Mouse (Mus musculus): ENCODE data around the gene Ubald2.
"Not testable (repeated sequence)": the region's sequence is repeated elsewhere in the genome, so short reads cannot be mapped to it uniquely, and the experiment has no call there.

The Ubald2 gene

DNA sequence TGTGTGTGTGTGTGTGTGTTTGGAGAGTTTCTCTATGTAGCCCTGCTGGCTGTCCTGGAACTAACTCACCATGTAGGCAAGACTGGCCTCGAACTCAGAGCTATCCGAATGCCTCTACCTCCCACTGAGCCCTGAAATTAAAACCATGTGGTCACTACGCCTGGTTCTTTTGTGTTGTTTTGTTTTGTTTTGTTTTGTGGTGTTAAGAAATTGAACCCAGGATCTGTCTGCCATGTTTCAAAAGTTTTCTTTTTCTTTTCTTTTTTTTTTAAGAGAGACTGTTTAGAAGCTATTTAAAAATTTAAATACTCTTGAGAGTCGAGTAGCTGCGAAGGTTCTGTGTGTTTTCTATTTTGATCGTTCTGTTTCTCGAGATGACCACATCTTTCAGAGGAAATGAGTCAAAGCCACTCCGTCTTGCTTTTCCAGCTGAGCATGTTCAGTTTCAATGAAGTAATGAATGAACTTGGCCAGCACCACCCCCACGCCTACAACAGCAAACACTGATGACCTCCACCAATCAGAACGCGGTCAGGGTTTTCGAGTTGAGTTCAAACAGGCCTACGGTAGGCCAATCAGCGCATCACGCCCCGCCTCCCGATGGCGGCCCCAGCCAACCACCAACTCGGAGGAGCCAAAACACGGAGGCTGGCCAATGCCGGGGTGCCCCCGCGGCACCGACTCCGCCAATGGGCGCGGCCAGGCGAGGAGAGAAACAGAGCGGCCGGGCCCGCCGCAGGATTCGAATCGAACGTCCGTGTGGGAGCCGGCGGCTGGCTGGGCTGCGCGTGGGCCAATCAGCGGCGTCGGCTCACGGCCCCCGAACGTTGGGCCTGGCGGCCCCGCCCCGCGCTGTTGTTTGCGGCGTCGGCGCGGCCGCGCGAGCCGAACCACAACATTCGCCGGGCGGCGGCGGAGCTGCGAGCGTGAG lies at the start of gene Ubald2:
TSS of gene Ubald2 (plus strand) at position 739 of the 931 bp plus-strand sequence.
- peak; percentile 99 to 100 for DNase-seq

DNA sequence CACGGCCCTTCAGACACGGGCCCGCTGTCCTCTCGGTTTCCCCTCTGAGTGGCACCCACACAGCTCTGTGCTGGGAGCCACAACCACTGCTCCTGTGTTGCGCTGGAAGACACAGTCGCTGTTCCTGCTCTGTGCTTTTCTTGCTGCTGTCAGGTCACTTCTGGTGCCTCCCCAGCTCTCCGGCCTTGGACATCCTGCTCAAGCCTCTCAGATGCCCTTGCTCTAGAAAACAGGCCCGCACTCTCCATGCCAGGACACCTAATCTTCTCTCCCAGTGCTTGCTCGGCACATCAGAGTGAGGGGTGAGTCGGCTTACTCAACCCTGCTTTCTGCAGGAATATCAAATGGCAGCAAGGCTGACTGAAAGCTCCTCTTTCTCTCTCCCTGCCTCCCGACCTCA lies 49.7 kb upstream of the Ubald2 start:
- DNase-seq, result no peak

DNA sequence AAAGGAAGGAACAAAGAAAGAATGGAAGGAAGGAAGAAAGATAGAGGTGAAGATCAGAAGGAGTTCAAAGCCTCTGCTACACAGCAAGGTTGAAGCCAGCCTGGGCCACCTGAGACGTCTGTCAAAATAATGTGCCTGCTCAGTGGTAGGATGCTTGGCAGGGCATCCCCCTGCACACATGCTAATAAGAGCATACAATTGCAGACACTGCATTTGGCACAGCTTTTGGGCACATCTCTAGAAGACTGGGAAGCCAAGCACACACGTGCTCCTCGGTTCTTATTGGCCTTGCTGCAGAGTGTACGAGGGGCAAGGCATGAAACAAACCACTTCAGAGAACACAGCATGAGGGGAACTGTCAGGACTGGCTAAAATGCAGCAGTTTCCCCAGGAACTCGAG lies 47.9 kb upstream of the Ubald2 start:
- no peak for DNase-seq

DNA sequence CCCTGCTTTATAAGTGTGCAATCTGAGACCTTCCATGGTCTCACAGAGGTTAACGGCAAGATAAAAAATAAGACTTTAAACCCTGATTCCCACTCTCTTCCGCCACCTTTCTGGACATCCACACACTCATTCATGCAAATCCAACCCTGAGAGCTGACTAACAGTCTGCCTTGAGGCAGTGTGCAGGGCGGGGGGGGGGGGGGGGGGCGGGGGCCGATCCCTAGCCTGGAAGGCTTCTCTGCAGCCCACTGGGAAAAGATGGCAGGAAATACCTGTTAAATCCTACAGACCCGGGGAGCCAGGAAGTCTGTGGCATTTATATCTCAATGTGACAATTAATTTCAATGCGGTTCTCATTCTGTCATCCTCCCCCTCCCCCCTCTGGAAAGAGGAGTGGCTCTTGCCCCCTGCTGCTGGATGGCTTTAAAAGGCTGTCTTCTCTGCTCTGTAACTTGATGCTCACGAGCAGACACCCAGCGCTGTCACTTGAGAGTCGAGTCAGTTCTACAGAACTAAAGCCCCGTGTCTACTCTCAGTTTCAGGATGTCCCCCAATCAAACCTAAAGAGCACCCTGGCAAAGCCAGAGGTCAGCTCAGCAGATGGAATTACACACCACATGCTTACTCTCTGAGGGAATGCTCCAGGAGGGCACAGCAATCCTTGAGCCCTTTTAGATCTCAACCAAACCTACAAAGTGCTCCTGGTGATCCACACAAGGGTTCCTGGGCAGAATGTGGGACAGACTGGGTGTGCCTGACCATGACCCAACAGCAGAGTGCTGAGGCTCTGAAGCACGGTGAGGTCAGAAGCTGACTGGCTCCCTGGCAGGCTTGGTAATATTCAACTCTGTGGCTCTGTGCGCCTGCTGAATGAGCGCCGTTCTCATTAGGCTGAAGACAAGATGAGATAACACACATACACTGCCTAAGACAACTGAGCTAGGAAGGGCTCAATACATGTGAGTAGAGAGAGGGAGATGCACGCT lies 46.5 kb upstream of the Ubald2 start:
- peak; percentile 27 to 55 for DNase-seq

DNA sequence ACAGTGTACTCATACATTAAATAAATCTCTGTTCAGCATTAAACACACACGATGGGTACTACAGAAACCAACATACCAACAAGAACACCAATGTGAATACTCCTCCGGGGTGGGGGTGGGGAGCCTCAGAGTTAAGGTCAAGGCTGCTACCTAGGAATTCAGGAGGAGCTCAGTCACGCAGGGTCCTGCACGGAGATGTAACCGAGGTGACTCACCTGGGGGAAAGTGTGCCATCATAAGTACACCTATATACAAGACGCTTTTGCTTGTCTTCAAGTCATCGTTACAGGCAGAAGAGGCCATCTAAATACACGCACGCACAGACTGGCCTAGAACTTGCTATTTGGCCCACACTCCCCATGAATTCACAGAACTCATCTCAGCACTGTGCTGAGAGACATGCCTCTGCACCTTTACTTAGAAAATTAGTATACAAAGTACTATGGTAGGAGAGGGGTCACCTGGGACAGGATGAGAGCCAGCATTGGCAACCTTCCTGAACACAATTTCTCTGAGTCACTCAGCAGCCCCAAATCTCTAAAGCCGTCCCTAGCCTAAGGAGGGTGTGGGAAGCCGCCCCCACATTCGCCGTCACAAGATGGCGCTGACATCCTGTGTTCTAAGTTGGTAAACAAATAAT lies 44.9 kb upstream of the Ubald2 start:
- DNase-seq, result peak; percentile 38 to 63

DNA sequence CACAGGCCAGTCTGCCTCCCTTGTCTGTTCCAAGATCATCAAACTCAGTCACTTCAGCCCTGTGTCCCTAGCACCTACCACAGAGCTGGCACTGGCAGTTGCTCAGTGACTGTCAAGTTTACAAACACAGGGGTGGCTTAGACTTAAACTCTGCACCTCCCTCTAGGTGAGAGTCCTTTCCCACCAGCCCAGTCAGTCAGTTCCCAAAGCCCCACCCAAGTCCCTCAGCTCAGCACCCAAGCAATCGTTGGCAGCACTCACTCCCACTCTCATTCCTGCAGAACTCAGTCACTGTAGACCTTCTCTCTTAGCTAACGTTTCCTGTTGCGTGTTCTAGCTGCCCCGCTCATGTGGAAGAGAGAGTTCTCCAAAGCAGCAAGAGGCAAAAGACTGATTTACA lies 39.1 kb upstream of the Ubald2 start:
- DNase-seq, result no peak

DNA sequence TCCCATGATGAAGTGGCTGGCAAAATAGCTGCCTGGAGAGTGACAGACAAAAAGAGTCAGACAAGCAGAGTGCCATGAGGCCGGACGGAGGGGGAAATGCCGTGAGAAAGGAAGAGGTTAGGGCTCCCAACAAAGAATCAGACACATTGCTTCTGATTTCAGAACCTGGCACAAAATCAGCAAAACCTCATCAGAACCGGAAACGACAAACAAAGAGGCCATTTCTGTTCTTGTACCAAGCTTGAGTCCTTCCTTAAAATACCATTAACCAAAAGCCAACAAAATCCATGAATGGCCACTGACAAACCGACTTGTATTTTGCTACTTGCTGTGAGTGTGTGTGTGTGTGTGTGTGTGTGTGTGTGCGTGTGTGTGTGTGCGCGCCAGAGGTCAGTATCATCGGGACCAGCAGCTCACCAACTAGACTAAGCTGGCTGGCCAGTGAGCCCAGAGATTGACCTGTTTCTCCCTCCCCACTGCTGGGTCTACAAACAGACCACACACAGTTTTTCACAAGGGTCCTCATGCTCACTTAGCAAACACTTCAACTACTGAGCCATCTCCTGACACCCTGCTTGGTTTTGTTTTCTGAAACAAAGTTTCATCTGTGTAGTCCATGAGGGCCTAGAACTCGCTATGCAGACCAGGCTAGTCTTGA lies 37.5 kb upstream of the Ubald2 start:
- DNase-seq, result no peak

DNA sequence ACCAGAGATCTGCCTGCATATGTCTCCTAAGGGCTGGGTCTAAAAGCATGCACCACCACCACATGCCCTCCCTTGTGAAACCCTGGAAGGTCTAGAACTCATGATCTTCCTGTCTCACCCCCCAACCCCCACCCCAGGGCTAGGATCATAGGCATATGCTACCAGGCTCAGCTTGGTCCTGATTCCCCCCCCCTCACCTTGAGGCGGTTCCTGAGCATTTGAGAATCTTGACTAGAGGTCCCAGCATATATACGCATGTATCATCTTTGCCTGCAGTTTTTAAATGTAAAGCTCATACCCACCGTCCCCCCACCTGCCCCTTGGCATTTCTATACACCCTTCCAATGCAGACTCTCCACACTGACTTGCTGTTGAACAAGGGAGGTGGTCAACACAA lies 37.0 kb upstream of the Ubald2 start:
- DNase-seq, result no peak

DNA sequence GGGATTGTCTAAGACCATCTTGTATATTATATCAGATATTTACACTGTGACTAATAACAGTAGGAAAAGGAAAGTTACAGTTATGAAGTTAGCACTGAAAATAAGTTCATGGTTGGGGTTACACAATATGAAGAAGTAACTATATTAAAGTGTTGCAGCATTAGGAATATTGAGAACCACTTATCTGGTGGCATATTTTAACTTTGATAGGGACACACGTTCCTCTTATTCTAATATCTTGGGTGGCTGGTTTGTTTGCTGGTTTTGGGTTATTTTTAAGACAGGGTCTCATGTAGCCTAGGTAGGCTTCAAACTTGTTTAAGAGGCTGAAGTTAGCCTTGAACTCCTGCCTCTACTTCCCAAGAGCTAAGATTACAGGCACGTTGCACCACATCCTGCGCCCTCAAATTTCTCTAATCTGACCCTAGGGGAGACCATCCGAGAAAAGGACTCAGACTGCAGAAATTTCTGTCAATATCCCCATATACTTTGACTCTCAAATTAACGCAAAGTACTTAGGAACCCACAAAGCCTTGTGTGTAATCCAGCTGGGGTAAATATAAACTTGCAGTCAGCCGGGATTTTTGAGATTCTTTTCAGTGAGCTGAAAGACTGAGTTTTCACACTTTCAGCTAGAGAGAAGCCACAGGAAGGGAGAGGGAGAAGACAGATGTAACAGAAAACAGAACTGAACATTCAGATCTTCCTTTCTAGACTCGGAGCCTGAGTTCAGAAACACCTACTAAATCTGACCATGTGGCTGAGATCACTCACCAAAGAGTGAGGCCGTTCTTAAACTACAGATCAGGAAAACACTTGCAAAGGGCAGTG lies 36.2 kb upstream of the Ubald2 start:
- no peak for DNase-seq

DNA sequence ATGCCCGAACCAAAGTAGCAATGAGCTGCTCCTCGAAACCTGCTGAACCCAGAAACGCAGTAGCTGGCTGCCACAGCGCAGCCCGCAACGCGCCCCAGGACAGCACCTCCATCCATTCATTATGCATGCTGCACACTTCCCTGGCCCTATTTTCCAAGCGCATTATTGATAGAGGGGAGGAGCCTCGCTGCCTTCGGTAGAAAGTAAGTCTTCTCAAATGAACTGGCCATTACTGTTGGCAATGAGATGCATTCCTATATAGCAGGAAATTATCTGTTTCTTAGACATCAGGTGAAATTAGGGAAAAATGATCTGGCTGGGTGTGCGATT lies 35.6 kb upstream of the Ubald2 start:
- no peak for DNase-seq

DNA sequence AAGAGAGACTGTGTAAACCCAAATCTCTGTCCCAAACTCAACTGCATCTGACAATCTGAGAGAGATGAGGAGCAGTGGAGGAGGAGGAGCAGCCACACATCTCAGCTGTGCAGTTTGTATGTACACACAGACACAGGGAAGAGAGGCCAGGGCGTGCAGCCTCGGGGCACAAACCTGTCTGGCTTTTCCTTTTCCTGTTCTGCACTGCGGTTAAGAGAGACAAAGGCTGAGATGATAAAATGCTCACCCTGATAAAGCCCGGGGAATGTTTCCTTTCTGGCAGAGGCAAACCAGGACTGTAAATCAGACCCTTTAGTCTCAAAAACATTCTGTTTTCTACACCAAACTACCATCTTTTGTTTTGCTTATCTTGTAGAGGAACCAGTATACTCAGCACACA lies 33.3 kb upstream of the Ubald2 start:
- DNase-seq, result peak; percentile 22 to 45

DNA sequence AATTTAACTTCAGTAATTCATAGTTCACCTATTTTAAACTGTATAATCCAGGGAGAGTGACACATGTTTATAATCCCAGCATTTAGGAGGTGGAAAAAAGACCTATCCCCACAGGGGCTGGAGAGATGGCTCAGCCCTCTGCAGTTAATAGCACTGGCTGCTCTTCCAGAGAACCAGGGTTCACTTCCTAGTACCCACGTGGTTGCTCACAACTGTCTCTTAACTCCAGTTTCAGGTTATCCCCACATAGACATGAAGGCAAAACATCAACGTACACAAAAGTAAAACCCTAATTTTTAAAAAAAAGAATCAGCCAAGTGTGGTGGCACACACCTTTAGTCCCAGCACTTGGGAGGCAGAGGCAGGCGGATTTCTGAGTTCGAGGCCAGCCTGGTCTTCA lies 28.3 kb upstream of the Ubald2 start:
- no peak for DNase-seq

DNA sequence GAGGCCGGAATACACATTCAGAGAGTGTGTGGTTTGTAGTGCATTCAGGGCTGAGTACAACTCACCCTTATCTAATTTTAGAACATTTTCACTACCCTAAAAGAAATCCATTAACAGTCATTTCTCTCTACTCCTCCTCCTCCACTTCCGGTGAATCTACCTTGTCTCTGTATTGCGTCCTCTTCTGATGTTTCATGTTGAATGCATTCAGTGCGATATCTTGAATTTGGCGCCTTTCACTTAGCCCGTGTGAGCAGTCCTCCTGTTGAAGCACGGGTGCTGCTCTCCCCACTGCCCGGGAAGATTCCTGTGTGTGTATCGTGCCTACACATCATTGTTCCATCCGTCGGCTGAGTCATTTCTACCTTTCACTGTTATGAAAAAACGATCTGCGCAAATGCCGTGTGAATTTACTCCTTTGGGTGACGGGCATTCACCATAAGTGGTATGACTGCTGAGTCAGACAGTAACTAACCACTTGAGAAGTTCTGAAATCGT lies 27.6 kb upstream of the Ubald2 start:
- DNase-seq, result no peak

DNA sequence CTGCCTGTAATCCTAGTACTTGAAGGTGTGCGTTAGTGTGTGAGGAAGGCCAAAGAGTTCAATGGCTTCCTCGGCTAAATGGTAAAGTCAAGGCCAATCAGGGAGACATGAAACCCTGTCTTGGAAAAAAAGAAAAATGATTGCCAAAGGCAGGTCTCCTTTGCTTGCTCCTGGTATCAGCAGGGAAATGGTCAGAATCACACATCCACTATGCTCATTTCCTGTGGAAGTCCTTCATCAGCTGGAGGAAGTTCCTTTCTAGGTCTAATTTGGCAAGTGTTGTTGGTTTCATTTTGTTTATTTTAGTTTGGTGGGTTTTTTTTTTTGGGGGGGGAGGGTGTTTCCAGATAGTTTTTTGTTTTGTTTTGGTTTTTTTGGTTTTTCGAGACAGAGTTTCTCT lies 24.9 kb upstream of the Ubald2 start:
- DNase-seq, result no peak

DNA sequence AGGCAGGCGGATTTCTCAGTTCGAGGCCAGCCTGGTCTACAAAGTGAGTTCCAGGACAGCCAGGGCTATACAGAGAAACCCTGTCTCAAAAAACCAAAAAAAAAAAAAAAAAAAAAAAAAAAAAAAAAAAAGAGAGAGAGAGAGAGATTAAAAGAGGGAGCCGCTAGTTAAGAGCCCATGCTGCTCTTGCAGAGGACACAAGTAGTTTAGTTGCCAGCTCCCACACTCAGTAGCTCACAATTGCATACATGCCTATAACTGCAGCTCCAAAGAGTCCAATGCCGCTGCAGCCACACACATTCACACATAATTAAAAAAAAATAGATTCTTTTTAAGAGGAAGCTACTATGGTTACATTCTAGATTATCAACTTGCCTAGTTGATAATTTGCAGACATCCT lies 23.5 kb upstream of the Ubald2 start:
- not testable (repeated sequence) for DNase-seq

DNA sequence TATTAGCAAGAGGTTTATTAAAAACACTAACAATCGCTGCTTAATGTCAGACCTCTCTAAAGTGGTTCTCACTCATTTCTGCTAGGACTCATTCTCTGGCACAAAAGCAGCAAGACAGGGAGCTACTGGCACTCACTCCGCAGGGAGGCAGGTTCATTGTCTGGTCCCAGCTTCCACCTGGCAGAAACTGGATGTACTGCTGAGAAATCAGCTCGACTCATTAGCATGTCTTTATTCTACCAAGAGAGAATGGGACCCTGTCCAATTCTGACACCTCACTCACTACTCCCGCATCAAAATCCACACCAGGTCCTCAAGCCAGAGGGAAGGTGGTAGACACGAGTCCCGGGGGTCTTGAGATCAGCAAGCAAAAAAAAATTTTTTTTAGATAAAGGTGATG lies 22.3 kb upstream of the Ubald2 start:
- no peak for DNase-seq

DNA sequence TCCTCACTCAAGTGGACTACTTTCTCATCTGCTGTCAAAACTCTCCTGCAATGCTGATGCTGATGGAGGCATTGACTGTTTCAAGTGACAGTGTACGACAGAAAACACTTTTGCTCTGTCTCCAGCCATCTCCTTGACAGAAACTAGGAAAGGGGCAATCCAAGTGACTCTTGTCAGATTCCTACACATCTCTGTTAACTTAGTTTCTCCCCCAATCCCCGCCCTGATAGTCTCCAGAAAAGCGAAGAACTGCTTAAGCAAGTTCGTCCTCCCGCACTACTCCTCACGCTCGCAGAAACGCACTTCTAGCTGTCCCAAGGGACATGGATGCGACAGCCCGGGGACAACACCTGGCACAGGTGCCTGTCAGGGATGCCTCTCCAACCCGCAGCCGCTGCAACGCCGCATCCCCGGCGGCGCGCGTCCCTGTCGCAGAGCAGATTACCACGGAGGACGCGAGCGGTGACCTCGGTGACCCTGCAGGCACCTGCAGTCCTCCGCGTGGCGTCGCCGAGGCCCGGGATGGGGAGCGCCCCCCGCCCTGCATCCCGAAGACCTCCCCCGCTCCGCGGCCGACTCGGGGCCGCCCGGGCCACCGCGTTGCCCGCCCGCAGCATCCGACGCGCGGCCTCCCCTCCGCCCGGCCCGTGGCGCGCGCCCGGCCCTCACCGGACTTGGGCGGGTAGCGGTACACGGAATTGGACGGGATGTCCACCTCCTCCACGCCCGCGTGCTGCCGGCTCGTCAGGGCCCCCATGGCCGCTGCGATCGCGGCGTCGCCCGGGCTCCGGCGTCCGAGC lies 21.7 kb upstream of the Ubald2 start:
- peak in 1 of 2 experiments; percentile 52 for DNase-seq

DNA sequence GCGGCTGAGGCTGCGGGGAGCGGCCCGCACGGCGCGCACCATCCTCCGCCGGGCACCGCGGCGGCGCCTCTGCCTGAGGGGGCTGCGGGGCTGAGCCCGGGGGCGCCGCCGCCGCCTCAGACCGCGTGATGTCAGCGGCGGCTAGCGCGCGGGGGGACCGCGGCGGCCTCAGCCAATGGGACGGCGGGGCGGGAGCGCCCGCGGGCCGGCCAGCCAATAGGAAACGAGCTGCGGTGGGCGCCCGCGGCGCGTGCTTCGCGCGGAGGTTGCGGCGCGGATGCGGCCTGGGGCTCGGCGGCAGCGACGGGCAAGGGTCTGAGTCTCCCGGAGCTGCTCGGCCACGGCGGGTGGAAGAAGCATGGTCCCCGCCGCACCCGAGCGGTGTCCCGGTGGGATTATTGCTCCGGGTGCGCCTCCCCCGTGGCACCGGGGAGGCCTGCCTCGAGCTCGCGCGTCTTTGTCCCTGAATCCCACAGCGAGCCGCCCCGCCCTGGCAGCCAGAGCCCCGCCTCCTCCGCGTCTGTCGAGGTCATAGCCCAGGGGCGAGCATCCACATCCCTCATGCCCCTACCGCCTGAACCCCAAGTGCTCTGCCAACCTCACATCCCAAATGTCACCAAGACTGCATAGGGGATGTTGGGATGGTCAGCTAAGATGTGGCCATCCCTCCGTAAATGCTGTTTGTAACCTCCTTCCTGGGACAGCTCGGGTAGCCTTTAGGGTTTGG lies 20.8 kb upstream of the Ubald2 start, which contains the start of gene Rnf157:
TSS of gene Rnf157 (minus strand) at position 129 of the 727 bp plus-strand sequence.
- peak; percentile 77 to 90 for DNase-seq

DNA sequence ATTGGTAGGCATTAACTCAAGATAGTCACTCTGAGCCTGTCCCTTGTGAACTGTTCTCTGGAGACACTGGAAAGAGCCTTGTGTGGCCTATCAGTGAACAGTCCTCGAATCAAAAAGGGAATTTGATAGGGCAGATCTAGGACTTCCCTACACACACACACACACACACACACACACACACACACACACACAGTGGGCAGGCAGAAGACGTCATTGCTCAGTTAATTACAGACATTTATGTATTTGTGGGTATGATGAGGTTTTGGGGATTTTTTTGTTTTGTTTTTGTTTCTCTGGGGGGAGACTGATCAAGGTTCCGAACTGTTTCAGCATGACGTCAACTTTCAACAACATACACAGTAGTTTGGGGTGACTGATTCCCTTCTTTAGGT lies 20.3 kb upstream of the Ubald2 start:
- no peak for DNase-seq

Measured in kidney, postnatal 25 days (tissue).